Mouse (Mus musculus): ENCODE measurements around the gene Slc16a9. TPM values are rescaled to one million over a fixed set of nuclear protein-coding genes. Genes with fewer than 3 reads are reported as not detected.

Gene Slc16a9
- polyA plus RNA-seq, 1 experiment from 2014 or later = 1.1 TPM

DNA sequence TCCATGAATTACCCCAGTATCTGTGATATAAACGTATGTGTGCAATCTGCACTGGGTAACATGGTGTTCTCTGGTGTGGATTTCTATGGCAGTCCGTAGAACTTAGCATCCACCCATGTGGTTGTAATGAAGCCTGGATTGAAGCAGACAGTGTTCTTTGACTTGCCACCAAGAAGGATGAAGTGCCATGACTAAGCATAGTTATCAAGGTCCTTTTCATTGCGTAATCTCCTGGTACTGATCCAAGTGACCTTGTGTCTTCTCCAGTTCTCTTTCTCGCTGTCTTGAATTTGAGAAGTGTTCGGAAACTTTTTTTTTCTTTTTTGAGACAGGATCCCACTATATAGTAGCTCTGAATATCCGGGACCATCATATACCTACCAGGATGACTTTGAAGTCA is 20.3 kb upstream of the Slc16a9 start:
- no peak for TF ChIP-seq CTCF (IDR thresholded peaks at IDR 0.05; ENCODE audit: low read depth)
- TF ChIP-seq EP300 (IDR thresholded peaks at IDR 0.05; ENCODE audit: low read depth) = no peak
- H3K9ac ChIP-seq (replicated peaks) = no peak overlapping the region
- no peaks in the 10 kb centered on the region for H3K9me3 ChIP-seq (ENCODE audit: low read length)
- no peaks in the 10 kb centered on the region for H3K27me3 ChIP-seq (ENCODE audit: insufficient read depth, low read length)
- H3K4me3 ChIP-seq (ENCODE audit: low read depth, low read length) = no peak overlapping the region
- H3K27ac ChIP-seq (ENCODE audit: low read depth) = no peak overlapping the region
- DNase-seq (no peak), ATAC-seq (no peak)
- WGBS (ENCODE audit: insufficient replicate concordance) = 64% methylated on average over 6 of the region's 6 CpGs
- H3K36me3 ChIP-seq (replicated peaks; ENCODE audit: insufficient read depth, low read length) = no peaks in the 10 kb centered on the region
- no peaks in the 10 kb centered on the region for H3K4me1 ChIP-seq (ENCODE audit: insufficient read depth)
- H3K4me2 ChIP-seq (ENCODE audit: low read depth, low read length) = no peak overlapping the region

DNA sequence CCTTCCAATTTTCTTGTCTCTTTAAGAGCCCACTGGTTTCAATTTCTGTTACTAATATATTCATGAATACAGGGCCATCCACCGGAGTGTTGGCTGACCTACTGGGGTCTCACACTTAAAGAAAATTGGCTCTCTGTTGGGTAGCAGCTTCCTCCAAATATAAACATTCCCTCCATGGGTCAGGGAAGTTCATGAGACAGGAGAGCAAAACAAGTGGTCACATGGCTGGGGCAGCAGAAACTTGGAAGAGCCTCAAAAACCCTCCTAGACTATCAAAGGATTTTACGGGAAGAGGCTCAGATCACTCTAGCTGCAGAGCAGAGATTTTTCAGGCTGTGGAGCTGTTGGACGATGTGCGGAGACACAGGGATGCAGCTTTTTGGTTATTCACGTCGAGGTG is 19.1 kb upstream of the Slc16a9 start:
- DNase-seq = no peak
- Histone ChIP-seq H3K36me3 (replicated peaks; ENCODE audit: insufficient read depth, low read length) (no peaks in the 10 kb centered on the region), H3K4me3 (ENCODE audit: low read depth, low read length) (no peak overlapping the region), H3K4me1 (ENCODE audit: insufficient read depth) (no peaks in the 10 kb centered on the region), H3K27me3 (ENCODE audit: insufficient read depth, low read length) (no peaks in the 10 kb centered on the region), H3K4me2 (ENCODE audit: low read depth, low read length) (no peak overlapping the region), H3K27ac (ENCODE audit: low read depth) (no peak overlapping the region), H3K9me3 (ENCODE audit: low read length) (no peaks in the 10 kb centered on the region), H3K9ac (replicated peaks) (no peak overlapping the region)
- ATAC-seq = no peak
- 63% methylated on average over 6 of the region's 6 CpGs for WGBS (ENCODE audit: insufficient replicate concordance)
- TF ChIP-seq EP300 (IDR thresholded peaks at IDR 0.05; ENCODE audit: low read depth) (no peak), CTCF (IDR thresholded peaks at IDR 0.05; ENCODE audit: low read depth) (no peak)

DNA sequence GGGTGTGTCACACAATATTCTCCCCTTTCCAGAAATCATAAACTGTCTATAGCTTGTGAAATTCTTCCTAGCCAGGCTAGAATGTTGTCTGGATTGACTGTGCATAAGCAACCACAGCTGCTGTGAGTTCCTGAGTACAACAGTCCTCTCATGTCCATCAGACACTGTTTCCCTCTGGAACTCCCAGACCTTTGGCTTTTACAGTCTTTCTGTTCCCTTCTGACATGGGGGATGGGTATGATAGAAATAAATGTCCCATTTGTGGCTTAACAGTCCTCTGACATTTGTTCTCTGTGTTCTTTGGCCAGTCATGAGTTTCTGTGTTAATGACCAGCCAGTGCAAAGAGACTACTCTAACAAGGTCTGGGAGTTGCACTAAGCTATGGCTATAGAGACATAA is 18.3 kb upstream of the Slc16a9 start:
- DNase-seq (no peak), ATAC-seq (no peak)
- no peak overlapping the region for H3K4me2 ChIP-seq (ENCODE audit: low read depth, low read length)
- H3K9ac ChIP-seq (replicated peaks) = no peak overlapping the region
- H3K27me3 ChIP-seq (ENCODE audit: insufficient read depth, low read length) = no peaks in the 10 kb centered on the region
- no peaks in the 10 kb centered on the region for H3K9me3 ChIP-seq (ENCODE audit: low read length)
- no peaks in the 10 kb centered on the region for H3K4me1 ChIP-seq (ENCODE audit: insufficient read depth)
- H3K36me3 ChIP-seq (replicated peaks; ENCODE audit: insufficient read depth, low read length) = no peaks in the 10 kb centered on the region
- TF ChIP-seq CTCF (IDR thresholded peaks at IDR 0.05; ENCODE audit: low read depth) (no peak), EP300 (IDR thresholded peaks at IDR 0.05; ENCODE audit: low read depth) (no peak)
- no peak overlapping the region for H3K27ac ChIP-seq (ENCODE audit: low read depth)
- H3K4me3 ChIP-seq (ENCODE audit: low read depth, low read length) = no peak overlapping the region

DNA sequence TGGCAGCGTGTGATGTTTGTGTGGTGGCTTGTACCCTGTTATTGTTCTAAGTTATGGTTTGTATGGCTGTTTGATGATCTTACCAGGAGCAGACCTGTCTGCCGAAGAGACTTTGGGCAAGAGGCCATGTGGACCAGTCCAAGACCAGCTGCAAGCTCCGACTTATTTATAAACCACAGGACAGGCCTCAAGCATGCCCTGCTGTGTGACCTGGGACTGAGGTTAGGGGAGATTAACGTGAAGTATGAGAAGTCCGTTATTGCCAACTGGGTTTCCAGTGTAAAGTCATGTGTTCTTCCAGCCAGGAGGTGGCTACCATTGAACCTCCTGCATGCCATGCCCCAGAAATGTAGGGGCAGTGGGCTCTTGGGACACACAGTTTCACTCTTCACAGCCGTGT is 14.5 kb upstream of the Slc16a9 start:
- ATAC-seq (no peak), DNase-seq (no peak)
- Histone ChIP-seq H3K27ac (ENCODE audit: low read depth) (no peak overlapping the region), H3K4me2 (ENCODE audit: low read depth, low read length) (no peak overlapping the region), H3K9ac (replicated peaks) (no peak overlapping the region), H3K4me3 (ENCODE audit: low read depth, low read length) (no peak overlapping the region), H3K36me3 (replicated peaks; ENCODE audit: insufficient read depth, low read length) (no peaks in the 10 kb centered on the region), H3K9me3 (ENCODE audit: low read length) (no peaks in the 10 kb centered on the region), H3K4me1 (ENCODE audit: insufficient read depth) (no peaks in the 10 kb centered on the region), H3K27me3 (ENCODE audit: insufficient read depth, low read length) (no peaks in the 10 kb centered on the region)
- no peak for TF ChIP-seq EP300 (IDR thresholded peaks at IDR 0.05; ENCODE audit: low read depth)
- TF ChIP-seq CTCF (IDR thresholded peaks at IDR 0.05; ENCODE audit: low read depth) = no peak
- WGBS (ENCODE audit: insufficient replicate concordance) = 82% methylated on average over 6 of the region's 6 CpGs

DNA sequence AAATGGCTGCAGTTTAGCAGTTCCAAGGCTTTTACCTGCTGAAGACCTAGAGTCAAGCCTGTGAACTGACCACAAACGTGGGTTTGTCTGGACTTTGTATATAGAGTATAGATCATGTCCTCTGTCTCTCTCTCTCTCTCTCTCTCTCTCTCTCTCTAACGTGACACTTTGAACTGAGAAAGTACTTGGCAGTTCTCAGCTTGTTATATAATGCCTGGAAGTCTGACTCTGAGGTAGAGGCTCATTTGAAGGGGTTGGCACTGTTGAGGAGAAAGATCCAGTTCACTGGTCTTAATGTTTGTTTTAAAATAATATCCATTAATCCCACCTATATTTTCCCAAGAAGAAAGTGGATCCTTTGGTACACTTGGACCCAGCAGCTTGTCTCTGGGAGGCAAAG is 7.0 kb upstream of the Slc16a9 start:
- Histone ChIP-seq H3K4me1 (ENCODE audit: insufficient read depth) (no peaks in the 10 kb centered on the region), H3K4me3 (ENCODE audit: low read depth, low read length) (no peak overlapping the region), H3K36me3 (replicated peaks; ENCODE audit: insufficient read depth, low read length) (no peaks in the 10 kb centered on the region), H3K27me3 (ENCODE audit: insufficient read depth, low read length) (no peaks in the 10 kb centered on the region), H3K9ac (replicated peaks) (no peak overlapping the region), H3K27ac (ENCODE audit: low read depth) (no peak overlapping the region), H3K9me3 (ENCODE audit: low read length) (no peaks in the 10 kb centered on the region), H3K4me2 (ENCODE audit: low read depth, low read length) (no peak overlapping the region)
- no peak for TF ChIP-seq EP300 (IDR thresholded peaks at IDR 0.05; ENCODE audit: low read depth)
- no peak for TF ChIP-seq CTCF (IDR thresholded peaks at IDR 0.05; ENCODE audit: low read depth)
- no peak for ATAC-seq
- WGBS (ENCODE audit: insufficient replicate concordance) = 54% methylated on average over 2 of the region's 2 CpGs
- DNase-seq = no peak

DNA sequence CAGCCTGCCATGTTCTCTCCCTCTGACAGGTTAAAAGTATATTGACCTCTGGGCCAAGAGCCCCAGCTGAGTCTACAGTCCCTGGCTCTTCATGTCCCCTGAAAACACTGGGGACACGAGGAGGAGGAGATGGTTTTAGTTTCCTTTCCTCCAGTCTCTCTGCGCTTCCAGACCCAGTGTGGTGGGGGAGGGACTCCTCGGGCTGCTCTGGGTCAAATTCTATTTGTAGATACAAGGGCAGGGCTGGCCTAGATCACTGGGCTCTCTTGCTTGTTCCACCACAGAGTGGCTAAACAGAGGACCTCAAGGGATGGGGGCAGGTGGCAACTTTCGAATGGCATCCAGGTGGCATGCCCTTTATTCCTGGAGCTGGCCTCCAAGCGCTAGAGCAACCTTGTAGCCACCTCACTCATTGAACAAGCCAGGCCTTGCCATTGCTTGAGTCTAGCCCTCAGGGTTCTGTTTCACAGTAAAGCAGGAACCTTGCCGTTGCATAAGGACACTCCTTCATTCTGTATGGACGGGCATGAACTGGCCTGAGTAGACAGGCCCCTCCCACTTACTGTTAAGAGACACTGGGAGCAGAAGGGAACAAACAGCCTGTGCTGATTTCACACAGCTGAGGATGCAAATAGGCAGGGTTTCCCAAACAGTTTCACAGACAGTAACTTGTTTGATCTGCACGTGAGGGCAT is 2.0 kb upstream of the Slc16a9 start:
- no peak overlapping the region for H3K9ac ChIP-seq (replicated peaks)
- H3K4me3 ChIP-seq (ENCODE audit: low read depth, low read length) = no peak overlapping the region
- no peaks in the 10 kb centered on the region for H3K36me3 ChIP-seq (replicated peaks; ENCODE audit: insufficient read depth, low read length)
- H3K27me3 ChIP-seq (ENCODE audit: insufficient read depth, low read length) = peaks cover 26% of the 10 kb centered on the region
- H3K9me3 ChIP-seq (ENCODE audit: low read length) = no peaks in the 10 kb centered on the region
- TF ChIP-seq CTCF (IDR thresholded peaks at IDR 0.05; ENCODE audit: low read depth) (no peak), EP300 (IDR thresholded peaks at IDR 0.05; ENCODE audit: low read depth) (no peak)
- H3K4me1 ChIP-seq (ENCODE audit: insufficient read depth) = peaks cover 12% of the 10 kb centered on the region
- no peak overlapping the region for H3K27ac ChIP-seq (ENCODE audit: low read depth)
- DNase-seq (peak; percentile 20), ATAC-seq (peak; percentile 79)
- 43% methylated on average over 8 of the region's 8 CpGs for WGBS (ENCODE audit: insufficient replicate concordance)
- no peak overlapping the region for H3K4me2 ChIP-seq (ENCODE audit: low read depth, low read length)

Data from liver, postnatal 0 days (tissue).